Mouse (Mus musculus) lung, postnatal 0 days (tissue): ENCODE measurements at regions not wholly inside any gene's neighbourhood (a gene's known extent, or its start where the extent isn't known, plus 50 kb on each side); places are given as distances from the start of the nearest gene placed in this dataset.

Source experiments
- CTCF ChIP-seq: IDR thresholded peaks from 2 replicates; pipeline ENCODE4 v1.5.1; 2016; ENCODE audit warnings: antibody characterized with exemption, mild to moderate bottlenecking
- EP300 ChIP-seq: IDR thresholded peaks from 2 replicates; pipeline ENCODE4 v1.6.1; 2016; ENCODE audit warnings: antibody characterized with exemption, mild to moderate bottlenecking, control low read depth

- TF ChIP-seq CTCF (no peak), EP300 (no peak)
Observed at GRCm38 (mm10) chr1:176446735-176447134, 171.6 kb upstream of the Pld5 start.
